In the genomic region with DNA sequence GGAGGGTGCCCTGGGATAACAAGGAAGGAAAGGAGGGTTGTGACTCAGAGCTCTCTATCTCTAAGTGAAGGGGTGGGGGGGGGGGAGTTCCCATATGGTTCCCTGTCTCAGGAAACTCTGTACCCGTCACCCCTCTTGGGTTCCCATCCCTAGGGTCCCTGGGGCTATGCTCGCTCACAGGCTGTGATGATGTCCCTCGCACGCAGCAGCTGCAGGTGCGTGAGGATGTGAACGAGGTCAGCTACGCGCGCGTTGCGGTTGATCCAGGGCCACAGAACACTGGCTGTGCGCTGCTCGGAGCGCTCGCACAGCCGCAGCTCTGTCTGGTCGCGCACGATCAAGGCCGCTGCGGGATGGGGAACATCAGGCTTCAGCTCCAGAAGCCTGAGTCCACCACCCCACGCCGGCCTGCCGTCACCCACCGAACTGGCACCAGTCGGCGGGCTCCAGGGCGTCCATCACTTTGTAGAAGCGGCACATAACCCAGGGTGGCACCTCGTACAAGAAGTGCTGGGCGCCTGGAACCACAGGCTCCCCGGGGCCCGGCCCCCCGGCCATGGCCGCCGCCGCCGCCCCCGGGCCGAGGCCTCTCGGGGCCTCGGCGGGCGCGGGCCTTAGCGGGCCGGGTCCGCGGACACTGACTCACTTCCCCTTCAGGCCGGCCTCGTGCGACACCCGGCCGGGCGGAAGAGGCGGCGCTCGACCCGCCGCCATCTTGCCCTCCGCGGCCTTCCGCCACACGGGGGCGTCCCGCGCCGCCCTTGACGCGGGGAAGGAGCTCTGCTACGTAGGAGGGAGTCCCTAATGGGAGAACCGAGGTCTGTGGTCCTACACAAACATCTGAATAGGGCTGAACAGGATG, we compare ENCODE assay signal across 1 mouse cellular context.
TF ChIP-seq lines count a peak whose summit lies in the region.

Gene Irak1, minus strand, starts transcription at position 731 of the 862 bp plus-strand sequence.

TF ChIP-seq in MEL, 35 proteins besides CTCF, POLR2A, EP300 and RAD21 (continued from another document):
- peak; percentile 76 for TF ChIP-seq HCFC1 (IDR thresholded peaks at IDR 0.05; ENCODE audit: low read depth, low read length)
- peak; percentile 41 for TF ChIP-seq SMC3 (IDR thresholded peaks at IDR 0.05; ENCODE audit: low read depth, low read length)
- TF ChIP-seq SIN3A (IDR thresholded peaks at IDR 0.05; ENCODE audit: low read length) = peak; percentile 36; the same call in 1 of the 2 replicates
- TF ChIP-seq UBTF (IDR thresholded peaks at IDR 0.05; ENCODE audit: borderline replicate concordance, insufficient read depth, low read depth, low read length) = no peak
- TF ChIP-seq CHD2 (IDR thresholded peaks at IDR 0.05; ENCODE audit: low read length) = no peak
- peak; percentile 67 for TF ChIP-seq MAX (IDR thresholded peaks at IDR 0.05; ENCODE audit: low read length)
- no peak for TF ChIP-seq USF2 (IDR thresholded peaks at IDR 0.05; ENCODE audit: borderline replicate concordance in 1 of 2, insufficient read depth in 1 of 2, low read depth in 1 of 2, low read length in 2 of 2)
- no peak for TF ChIP-seq ZNF384 (IDR thresholded peaks at IDR 0.05; ENCODE audit: low read depth, low read length)
- TF ChIP-seq MAFK (IDR thresholded peaks at IDR 0.05; ENCODE audit: borderline replicate concordance, low read depth, low read length) = no peak
- TF ChIP-seq BHLHE40 (IDR thresholded peaks at IDR 0.05; ENCODE audit: borderline replicate concordance, low read depth, low read length) = no peak
- TF ChIP-seq TCF12 (IDR thresholded peaks at IDR 0.05; ENCODE audit: low read depth, low read length) = no peak
- TF ChIP-seq MXI1 (IDR thresholded peaks at IDR 0.05; ENCODE audit: low read depth, low read length) = peak; percentile 59
